Mouse (Mus musculus) intestine, embryonic 15.5 days (tissue): ENCODE measurements around the gene Aak1. TPM values are rescaled to one million over a fixed set of nuclear protein-coding genes. Genes with fewer than 3 reads are reported as not detected.

ENCODE experiments used
- ATAC-seq: fragments of 200-750 bp; cut with Nextera tagmentation; 2 replicates; pipeline ENCODE4 v1.8.0; 2017; ENCODE audit warnings: moderate TSS enrichment, moderate library complexity
- H3K27ac ChIP-seq: fragments of 300-500 bp; sonication (generic); 2 replicates; pipeline ENCODE4 v1.5.1; 2015; ENCODE audit warnings: mild to moderate bottlenecking, inconsistent platforms
- H3K27me3 ChIP-seq: fragments of 300-500 bp; sonication (generic); replicated peaks from 2 replicates; pipeline ENCODE4 v1.6.1; 2015; ENCODE audit warnings: inconsistent platforms
- H3K36me3 ChIP-seq: fragments of 300-500 bp; sonication (generic); 2 replicates; pipeline ENCODE4 v1.6.1; 2015; ENCODE audit warnings: inconsistent platforms
- H3K4me1 ChIP-seq: fragments of 300-500 bp; sonication (generic); replicated peaks from 2 replicates; pipeline ENCODE4 v1.6.1; 2015; ENCODE audit warnings: inconsistent platforms
- H3K4me2 ChIP-seq: fragments of 300-500 bp; sonication (generic); replicated peaks from 2 replicates; pipeline ENCODE4 v1.6.1; 2015; ENCODE audit warnings: mild to moderate bottlenecking, inconsistent platforms
- H3K4me3 ChIP-seq: fragments of 300-500 bp; sonication (generic); replicated peaks from 2 replicates; pipeline ENCODE4 v1.5.1; 2015; ENCODE audit warnings: inconsistent platforms
- H3K9ac ChIP-seq: fragments of 300-500 bp; sonication (generic); 2 replicates; pipeline ENCODE4 v1.6.1; 2015; ENCODE audit warnings: inconsistent platforms
- H3K9me3 ChIP-seq: fragments of 300-500 bp; sonication (generic); 2 replicates; pipeline ENCODE4 v1.6.1; 2016; ENCODE audit warnings: inconsistent platforms
- WGBS: fragments of 180-500 bp; shearing (Covaris S2); methylation state at CpG from one replicate; pipeline ENCODE4 v1.1.7; 2015; 5-methylcytosine and 5-hydroxymethylcytosine counted together
- polyA plus RNA-seq: library from polyadenylated mRNA; unstranded; fragments of >200 nt; fragmentation: Nextera tagmentation; extraction: Ambion mirVana; gene quantifications from 2 replicates; pipeline ENCODE4 v1.2.1, GENCODE M21; 2015

Gene Aak1
- polyA plus RNA-seq, 1 experiment from 2014 or later = 14.8 TPM

DNA sequence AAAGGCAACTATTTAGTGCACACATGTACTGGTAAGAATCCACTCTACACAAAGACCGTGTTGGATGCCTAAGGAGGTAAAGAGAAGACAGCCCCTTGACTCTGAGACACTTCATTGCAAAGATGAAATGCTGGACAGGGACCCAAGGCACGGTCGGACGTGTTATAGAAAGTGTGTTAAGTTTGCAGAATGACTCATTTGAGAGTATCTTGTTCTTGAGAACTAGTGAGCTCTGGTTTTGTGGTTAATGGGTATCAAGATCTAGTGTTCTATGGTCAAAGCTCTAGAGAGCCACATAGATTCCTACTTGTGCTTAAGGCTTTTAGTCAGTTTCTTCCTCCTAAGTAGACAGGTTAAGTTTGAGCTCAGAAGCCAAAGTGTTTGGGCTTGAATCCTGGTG lies 2.9 kb upstream of the Aak1 start:
- Histone ChIP-seq H3K27ac (no peak overlapping the region), H3K27me3 (no peaks in the 10 kb centered on the region), H3K4me1 (peaks cover 16% of the 10 kb centered on the region), H3K4me3 (no peak overlapping the region), H3K9ac (no peak overlapping the region), H3K36me3 (no peaks in the 10 kb centered on the region), H3K9me3 (no peaks in the 10 kb centered on the region), H3K4me2 (no peak overlapping the region)
- ATAC-seq = no peak
- 87% methylated on average over 4 of the region's 4 CpGs for WGBS

GRCm38 (mm10) chr6:86847816-86848215 lies 1.5 kb upstream of the Aak1 start:
- Histone ChIP-seq H3K4me1 (peaks cover 25% of the 10 kb centered on the region), H3K36me3 (no peaks in the 10 kb centered on the region), H3K27me3 (no peaks in the 10 kb centered on the region), H3K9ac (no peak overlapping the region), H3K4me2 (peak overlapping the region; percentile 73), H3K27ac (no peak overlapping the region), H3K4me3 (no peak overlapping the region), H3K9me3 (no peaks in the 10 kb centered on the region)
- no peak for ATAC-seq
- 92% methylated on average over 8 of the region's 8 CpGs for WGBS

DNA sequence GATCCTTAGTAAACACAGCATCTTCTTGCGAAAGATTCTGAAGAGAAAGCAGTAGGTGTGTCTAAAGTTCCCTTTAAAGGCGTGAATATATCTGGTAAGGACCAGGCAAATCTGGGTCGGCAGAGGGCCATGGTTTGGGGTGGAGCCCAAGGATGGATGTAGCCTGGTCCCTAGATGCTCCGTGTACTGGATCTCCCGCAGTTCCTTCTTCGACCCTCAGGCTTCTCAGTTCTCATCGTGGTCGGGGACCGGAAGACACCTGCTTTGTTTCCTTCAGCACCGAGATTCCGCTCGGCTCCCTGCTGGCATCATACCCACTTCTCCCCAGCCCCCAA lies 770 bp upstream of the Aak1 start:
- H3K4me1 ChIP-seq = peaks cover 30% of the 10 kb centered on the region
- peak overlapping the region; percentile 93 for H3K4me3 ChIP-seq
- no peaks in the 10 kb centered on the region for H3K27me3 ChIP-seq
- peak; percentile 26 for ATAC-seq
- peak overlapping the region; percentile 99 for H3K27ac ChIP-seq
- H3K9ac ChIP-seq = peak overlapping the region; percentile 94
- H3K9me3 ChIP-seq = no peaks in the 10 kb centered on the region
- 2% methylated on average over 12 of the region's 12 CpGs for WGBS
- no peaks in the 10 kb centered on the region for H3K36me3 ChIP-seq
- H3K4me2 ChIP-seq = peak overlapping the region; percentile 73

- no peaks in the 10 kb centered on the region for H3K27me3 ChIP-seq
- H3K9me3 ChIP-seq = no peaks in the 10 kb centered on the region
- peak overlapping the region; percentile 99 for H3K27ac ChIP-seq
- H3K9ac ChIP-seq = peak overlapping the region; percentile 94
- H3K4me1 ChIP-seq = peaks cover 38% of the 10 kb centered on the region
- H3K4me2 ChIP-seq = peak overlapping the region; percentile 73
- H3K36me3 ChIP-seq = no peaks in the 10 kb centered on the region
- WGBS = under 1% methylated on average over 36 of the region's 36 CpGs
- peak overlapping the region; percentile 93 for H3K4me3 ChIP-seq
- ATAC-seq = peak; percentile 52
These were observed 552 bp downstream of the Aak1 start for GRCm38 (mm10) chr6:86849692-86850445.

GRCm38 (mm10) chr6:86850588-86850987 lies 1.3 kb downstream of the Aak1 start:
- ATAC-seq = no peak
- peak overlapping the region; percentile 93 for H3K4me3 ChIP-seq
- no peaks in the 10 kb centered on the region for H3K27me3 ChIP-seq
- 20% methylated on average over 4 of the region's 4 CpGs for WGBS
- H3K9ac ChIP-seq = peak overlapping the region; percentile 94
- H3K36me3 ChIP-seq = peaks cover 3% of the 10 kb centered on the region; the same call in 1 of the 2 replicates
- H3K27ac ChIP-seq = peak overlapping the region; percentile 99; the same call in 1 of the 2 replicates
- H3K4me2 ChIP-seq = peak overlapping the region; percentile 73
- H3K9me3 ChIP-seq = no peaks in the 10 kb centered on the region
- H3K4me1 ChIP-seq = peaks cover 38% of the 10 kb centered on the region

DNA sequence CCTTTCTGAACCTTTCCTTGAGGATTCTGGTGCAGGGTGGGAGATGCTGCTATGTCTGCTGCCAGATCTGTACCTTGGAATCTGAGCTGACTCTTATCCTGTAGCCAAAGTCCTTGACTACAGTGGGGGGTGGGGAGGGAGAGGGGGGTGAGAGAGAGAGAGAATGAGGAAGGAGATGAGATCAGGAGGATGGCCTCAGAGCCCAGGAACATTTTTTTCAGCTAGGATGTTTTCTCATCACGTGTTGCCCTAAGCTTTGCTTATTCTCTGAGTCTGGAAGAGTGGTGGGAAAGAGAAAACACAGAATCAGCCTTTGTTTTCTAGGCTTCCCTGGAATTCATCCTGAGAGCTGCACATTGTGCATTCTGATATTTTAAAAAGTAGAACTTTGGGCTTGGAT lies 2.2 kb downstream of the Aak1 start:
- Histone ChIP-seq H3K9ac (peak overlapping the region; percentile 23; the same call in 1 of the 2 replicates), H3K9me3 (no peaks in the 10 kb centered on the region), H3K4me3 (0 out of 2 replicates have a peak overlapping the region, but pooled peaks have one; percentile 93), H3K4me1 (peaks cover 38% of the 10 kb centered on the region), H3K36me3 (peaks cover 3% of the 10 kb centered on the region; the same call in 1 of the 2 replicates), H3K27ac (peak overlapping the region; percentile 40; the same call in 1 of the 2 replicates), H3K27me3 (no peaks in the 10 kb centered on the region), H3K4me2 (peak overlapping the region; percentile 73)
- ATAC-seq = no peak
- WGBS = 0% methylated on average over 1 of the region's 1 CpGs

DNA sequence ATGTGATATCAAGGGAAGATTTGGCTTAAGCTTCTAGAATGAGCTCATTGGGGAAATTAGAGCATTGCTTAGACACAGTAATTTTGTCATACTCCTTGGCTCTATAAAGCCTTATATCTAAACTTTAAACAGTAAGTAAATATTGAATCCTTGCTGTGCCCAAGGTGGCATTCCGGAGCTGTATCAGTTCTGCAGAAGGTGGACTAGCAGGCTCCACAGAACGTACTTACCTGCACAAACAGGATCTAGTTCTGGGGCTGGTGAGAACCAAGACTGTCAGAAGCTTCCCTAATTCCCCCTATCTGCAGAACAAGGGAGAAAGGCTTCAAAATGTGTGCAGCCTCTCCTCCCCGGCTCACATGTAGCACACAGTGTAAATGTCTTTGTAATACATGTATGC lies 4.6 kb downstream of the Aak1 start:
- Histone ChIP-seq H3K27ac (no peak overlapping the region), H3K36me3 (peaks cover 3% of the 10 kb centered on the region; the same call in 1 of the 2 replicates), H3K4me1 (peaks cover 31% of the 10 kb centered on the region), H3K4me2 (no peak overlapping the region), H3K9ac (no peak overlapping the region), H3K27me3 (no peaks in the 10 kb centered on the region), H3K9me3 (no peaks in the 10 kb centered on the region), H3K4me3 (no peak overlapping the region)
- WGBS = 70% methylated on average over 3 of the region's 3 CpGs
- ATAC-seq = no peak

DNA sequence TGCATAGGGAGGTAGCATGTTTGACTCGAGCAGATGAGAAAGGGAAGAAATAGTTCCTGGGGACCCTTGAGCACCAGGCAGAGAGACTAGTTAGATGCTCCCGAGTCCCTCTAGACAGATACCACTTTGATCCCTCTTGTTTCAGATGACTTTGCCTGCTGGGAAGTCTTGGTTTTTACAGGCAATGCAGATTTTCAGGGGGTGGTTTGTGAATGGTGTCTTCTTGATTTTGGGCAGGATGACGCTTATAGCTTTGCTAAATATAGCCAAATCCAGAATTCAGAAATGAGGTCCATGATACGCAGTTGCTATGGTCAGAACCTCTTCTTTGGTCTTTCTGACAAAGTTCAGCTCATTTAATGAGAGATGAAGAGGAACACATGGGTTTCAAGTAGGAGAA lies 5.6 kb downstream of the Aak1 start:
- no peaks in the 10 kb centered on the region for H3K27me3 ChIP-seq
- no peak overlapping the region for H3K27ac ChIP-seq
- ATAC-seq = no peak
- H3K36me3 ChIP-seq = peaks cover 3% of the 10 kb centered on the region; the same call in 1 of the 2 replicates
- no peaks in the 10 kb centered on the region for H3K9me3 ChIP-seq
- no peak overlapping the region for H3K9ac ChIP-seq
- no peak overlapping the region for H3K4me2 ChIP-seq
- no peak overlapping the region for H3K4me3 ChIP-seq
- 80% methylated on average over 4 of the region's 4 CpGs for WGBS
- H3K4me1 ChIP-seq = peaks cover 31% of the 10 kb centered on the region

DNA sequence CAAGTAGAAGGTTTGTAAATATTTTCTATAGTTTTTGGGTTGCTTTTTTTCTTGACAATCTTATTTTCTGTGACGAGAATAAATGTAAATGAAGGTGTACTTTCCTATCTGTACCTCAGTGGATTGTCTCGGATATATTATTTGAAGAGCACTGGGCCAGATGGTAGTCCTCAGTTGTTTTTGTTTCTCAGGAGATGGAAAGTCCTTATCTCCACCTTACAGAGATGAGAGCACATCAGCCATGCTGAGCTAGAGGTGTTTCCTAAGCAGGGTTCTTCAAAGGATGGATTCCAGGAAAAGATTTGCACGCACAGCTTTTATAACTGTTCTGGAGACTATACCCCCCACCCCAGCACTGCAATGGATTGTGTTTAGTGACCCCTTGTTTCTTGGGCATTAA lies 9.3 kb downstream of the Aak1 start:
- H3K4me1 ChIP-seq = peaks cover 8% of the 10 kb centered on the region; the same call in 1 of the 2 replicates

GRCm38 (mm10) chr6:86860732-86861463 lies 11.6 kb downstream of the Aak1 start:
- 0 out of 2 replicates have a peak, but pooled peaks cover 3% of the 10 kb centered on the region for H3K36me3 ChIP-seq
- 87% methylated on average over 9 of the region's 9 CpGs for WGBS

More for the DNA sequence above, 9.3 kb downstream of the Aak1 start:
- Histone ChIP-seq H3K36me3 (peaks cover 6% of the 10 kb centered on the region; the same call in 1 of the 2 replicates), H3K4me3 (no peak overlapping the region), H3K9me3 (no peaks in the 10 kb centered on the region), H3K27me3 (no peaks in the 10 kb centered on the region), H3K27ac (no peak overlapping the region), H3K4me2 (no peak overlapping the region), H3K9ac (no peak overlapping the region)
- no peak for ATAC-seq
- WGBS = 86% methylated on average over 3 of the region's 3 CpGs

DNA sequence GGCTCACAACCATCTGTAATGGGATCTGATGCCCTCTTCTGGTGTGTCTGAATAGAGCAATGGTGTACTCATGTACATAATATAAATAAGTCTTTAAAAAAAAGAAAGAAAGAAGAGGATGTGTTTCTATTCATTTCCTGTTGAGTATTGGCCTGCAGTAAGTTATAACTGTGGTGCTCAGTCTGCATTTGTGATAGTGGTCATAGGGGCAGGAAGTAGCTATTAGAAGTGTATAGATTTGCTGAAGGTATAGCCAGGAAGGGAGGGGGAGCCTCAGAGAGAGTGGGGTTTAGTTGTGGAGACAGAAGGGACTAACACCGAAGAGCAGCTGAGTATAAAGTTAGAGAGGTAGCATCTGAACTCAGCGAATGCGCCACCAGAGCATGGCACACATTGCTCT lies 15.0 kb downstream of the Aak1 start:
- no peaks in the 10 kb centered on the region for H3K27me3 ChIP-seq
- H3K4me2 ChIP-seq = no peak overlapping the region
- no peak for ATAC-seq
- H3K4me1 ChIP-seq = 0 out of 2 replicates have a peak, but pooled peaks cover 2% of the 10 kb centered on the region
- no peak overlapping the region for H3K9ac ChIP-seq
- no peak overlapping the region for H3K4me3 ChIP-seq
- H3K36me3 ChIP-seq = 0 out of 2 replicates have a peak, but pooled peaks cover 3% of the 10 kb centered on the region
- no peaks in the 10 kb centered on the region for H3K9me3 ChIP-seq
- no peak overlapping the region for H3K27ac ChIP-seq
- 86% methylated on average over 3 of the region's 3 CpGs for WGBS

More at GRCm38 (mm10) chr6:86860732-86861463, 11.6 kb downstream of the Aak1 start:
- Histone ChIP-seq H3K9ac (no peak overlapping the region), H3K27ac (no peak overlapping the region), H3K4me1 (no peaks in the 10 kb centered on the region), H3K4me3 (no peak overlapping the region), H3K4me2 (no peak overlapping the region), H3K9me3 (no peaks in the 10 kb centered on the region), H3K27me3 (no peaks in the 10 kb centered on the region)
- no peak for ATAC-seq

DNA sequence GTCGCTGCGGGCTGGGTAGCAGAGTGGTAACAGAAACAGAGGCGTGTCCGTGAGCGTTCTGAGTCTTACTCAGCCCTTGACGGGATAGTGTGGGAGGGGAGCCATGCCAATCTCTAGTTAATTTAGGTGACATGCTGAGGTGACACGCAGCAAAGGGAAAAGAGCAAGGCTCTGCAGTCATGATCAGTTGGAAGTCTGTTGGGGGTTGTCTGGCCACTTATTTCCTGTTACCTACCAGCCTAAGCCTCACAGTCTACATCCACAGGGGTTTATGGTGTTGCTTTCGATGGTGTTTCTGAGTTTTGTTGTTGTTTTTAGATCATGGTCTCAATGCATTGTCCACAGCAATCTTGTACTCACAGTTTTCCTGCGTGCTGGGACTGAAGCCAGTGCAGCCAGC lies 21.0 kb downstream of the Aak1 start:
- H3K27me3 ChIP-seq = no peaks in the 10 kb centered on the region

More for the DNA sequence above, 21.0 kb downstream of the Aak1 start:
- H3K4me2 ChIP-seq = no peak overlapping the region
- no peak overlapping the region for H3K9ac ChIP-seq
- no peak overlapping the region for H3K27ac ChIP-seq
- no peak for ATAC-seq
- no peaks in the 10 kb centered on the region for H3K9me3 ChIP-seq
- 0 out of 2 replicates have a peak, but pooled peaks cover 2% of the 10 kb centered on the region for H3K4me1 ChIP-seq
- no peak overlapping the region for H3K4me3 ChIP-seq
- H3K36me3 ChIP-seq = no peaks in the 10 kb centered on the region
- WGBS = 83% methylated on average over 9 of the region's 9 CpGs
